Mouse (Mus musculus) CD8-positive naive resting alpha-beta T cell, adult 2 months (primary cell): Measurements from ENCODE around the gene Pcna.
"Not testable (repeated sequence)": the region's sequence is repeated elsewhere in the genome, so short reads cannot be mapped to it uniquely, and the experiment has no call there.

Experiments
- DNase-seq, 2 experiments: peaks; one replicate each; pipeline ENCODE4 v3.0.0; 2022; ENCODE audit warnings: low read depth in 2 of 2, low spot score in 2 of 2

The Pcna gene

GRCm38 (mm10) chr2:132252542-132253528 is at the start of gene Pcna:
Gene Pcna, minus strand, starts transcription at chr2:132253314.
- peak; percentile 96 for DNase-seq

GRCm38 (mm10) chr2:132301436-132301835 is 48.3 kb upstream of the Pcna start:
- DNase-seq = no peak

- no peak for DNase-seq
Observed at GRCm38 (mm10) chr2:132298250-132298649, 45.1 kb upstream of the Pcna start.

GRCm38 (mm10) chr2:132293694-132294450 is 40.8 kb upstream of the Pcna start:
- DNase-seq = no peak

- no peak for DNase-seq
Observed at GRCm38 (mm10) chr2:132292083-132292482, 39.0 kb upstream of the Pcna start.

- no peak for DNase-seq
Observed at GRCm38 (mm10) chr2:132291265-132291664, 38.2 kb upstream of the Pcna start.

GRCm38 (mm10) chr2:132290808-132291207 is 37.7 kb upstream of the Pcna start:
- DNase-seq = no peak

- not testable (repeated sequence) for DNase-seq
Observed at GRCm38 (mm10) chr2:132289213-132289612, 36.1 kb upstream of the Pcna start.

GRCm38 (mm10) chr2:132286376-132287076 is 33.4 kb upstream of the Pcna start:
- no peak for DNase-seq

- DNase-seq = not testable (repeated sequence)
Observed at GRCm38 (mm10) chr2:132285722-132286121, 32.6 kb upstream of the Pcna start.

GRCm38 (mm10) chr2:132284492-132285139 is 31.5 kb upstream of the Pcna start:
- DNase-seq = no peak

GRCm38 (mm10) chr2:132283236-132284070 is 30.3 kb upstream of the Pcna start:
- no peak for DNase-seq

GRCm38 (mm10) chr2:132282453-132283174 is 29.5 kb upstream of the Pcna start:
- no peak for DNase-seq

- no peak for DNase-seq
Observed at GRCm38 (mm10) chr2:132281560-132282452, 28.7 kb upstream of the Pcna start.

- DNase-seq = no peak
Observed at GRCm38 (mm10) chr2:132280518-132281120, 27.5 kb upstream of the Pcna start.

- no peak for DNase-seq
Observed at GRCm38 (mm10) chr2:132279978-132280377, 26.9 kb upstream of the Pcna start.

- DNase-seq = no peak
Observed at GRCm38 (mm10) chr2:132279336-132279882, 26.3 kb upstream of the Pcna start.
